Mouse (Mus musculus): ENCODE data around the gene Bcl11b.

- TF ChIP-seq CTCF (IDR thresholded peaks at IDR 0.05; ENCODE audit: control insufficient read depth, insufficient read depth, low read length) (no peak), POLR2A (IDR thresholded peaks at IDR 0.05; ENCODE audit: borderline replicate concordance, control insufficient read depth, low read depth, low read length) (no peak)
Measured at GRCm38 (mm10) chr12:107887621-107888020, 115.8 kb downstream of the Bcl11b start.
